Mouse (Mus musculus) forebrain, embryonic 15.5 days (tissue): ENCODE measurements around the gene Gm21750. TPM values are rescaled to one million over a fixed set of nuclear protein-coding genes. Genes with fewer than 3 reads are reported as not detected.
"Not testable (repeated sequence)": the region's sequence is repeated elsewhere in the genome, so short reads cannot be mapped to it uniquely, and the experiment has no call there.

Experiments
- ATAC-seq: fragments of 200-750 bp; cut with Nextera tagmentation; replicated peaks from 2 replicates; pipeline ENCODE4 v1.8.0; 2017; ENCODE audit warnings: mild to moderate bottlenecking, moderate TSS enrichment, moderate library complexity
- H3K27ac ChIP-seq: fragments of 300-500 bp; sonication (generic); replicated peaks from 2 replicates; pipeline ENCODE4 v1.5.1; 2015; ENCODE audit warnings: mild to moderate bottlenecking, inconsistent platforms
- H3K27me3 ChIP-seq: fragments of 300-500 bp; sonication (generic); 2 replicates; pipeline ENCODE4 v1.6.1; 2015; ENCODE audit warnings: inconsistent platforms
- H3K36me3 ChIP-seq: fragments of 300-500 bp; sonication (generic); 2 replicates; pipeline ENCODE4 v1.6.1; 2015; ENCODE audit warnings: mild to moderate bottlenecking, inconsistent platforms
- H3K4me1 ChIP-seq: fragments of 300-500 bp; sonication (generic); 2 replicates; pipeline ENCODE4 v1.6.1; 2015; ENCODE audit warnings: inconsistent platforms
- H3K4me2 ChIP-seq: fragments of 300-500 bp; sonication (generic); replicated peaks from 2 replicates; pipeline ENCODE4 v1.6.1; 2015; ENCODE audit warnings: mild to moderate bottlenecking, inconsistent platforms
- H3K4me3 ChIP-seq: fragments of 300-500 bp; sonication (generic); 2 replicates; pipeline ENCODE4 v1.5.1; 2015; ENCODE audit warnings: mild to moderate bottlenecking, inconsistent platforms
- H3K9ac ChIP-seq: fragments of 300-500 bp; sonication (generic); replicated peaks from 2 replicates; pipeline ENCODE4 v1.6.1; 2015; ENCODE audit warnings: mild to moderate bottlenecking, inconsistent platforms
- H3K9me3 ChIP-seq: fragments of 300-500 bp; sonication (generic); 2 replicates; pipeline ENCODE4 v1.6.1; 2016; ENCODE audit warnings: inconsistent platforms
- WGBS: fragments of 180-500 bp; shearing (Covaris S2); methylation state at CpG from one replicate; pipeline ENCODE4 v1.1.7; 2015; ENCODE audit warnings: mixed read lengths; 5-methylcytosine and 5-hydroxymethylcytosine counted together
- polyA plus RNA-seq: library from polyadenylated mRNA; unstranded; fragments of >200 nt; fragmentation: Nextera tagmentation; extraction: Ambion mirVana; gene quantifications from 2 replicates; pipeline ENCODE4 v1.2.1, GENCODE M21; 2015

Gene Gm21750
- not detected in 2 replicates for polyA plus RNA-seq

DNA sequence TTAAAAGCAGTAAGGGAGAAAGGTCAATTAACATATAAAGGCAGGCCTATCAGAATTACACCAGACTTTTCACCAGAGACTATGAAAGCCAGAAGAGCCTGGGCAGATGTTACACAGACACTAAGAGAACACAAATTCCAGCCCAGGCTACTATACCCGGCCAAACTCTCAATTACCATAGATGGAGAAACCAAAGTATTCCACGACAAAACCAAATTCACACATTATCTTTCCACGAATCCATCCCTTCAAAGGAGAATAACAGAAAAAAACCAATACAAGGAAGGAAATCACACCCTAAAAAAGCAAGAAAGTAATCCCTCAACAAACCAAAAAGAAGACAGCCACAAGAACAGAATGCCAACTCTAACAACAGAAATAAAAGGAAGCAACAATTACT, at the start of gene Gm21750:
TSS of gene Gm21750 (plus strand) at position 301 of the 400 bp plus-strand sequence.
- not testable (repeated sequence) for H3K36me3 ChIP-seq, H3K9ac ChIP-seq, H3K4me1 ChIP-seq, H3K9me3 ChIP-seq, H3K27ac ChIP-seq, H3K4me3 ChIP-seq, H3K4me2 ChIP-seq, H3K27me3 ChIP-seq, ATAC-seq
- WGBS, result 88% methylated on average over 3 of the region's 3 CpGs

DNA sequence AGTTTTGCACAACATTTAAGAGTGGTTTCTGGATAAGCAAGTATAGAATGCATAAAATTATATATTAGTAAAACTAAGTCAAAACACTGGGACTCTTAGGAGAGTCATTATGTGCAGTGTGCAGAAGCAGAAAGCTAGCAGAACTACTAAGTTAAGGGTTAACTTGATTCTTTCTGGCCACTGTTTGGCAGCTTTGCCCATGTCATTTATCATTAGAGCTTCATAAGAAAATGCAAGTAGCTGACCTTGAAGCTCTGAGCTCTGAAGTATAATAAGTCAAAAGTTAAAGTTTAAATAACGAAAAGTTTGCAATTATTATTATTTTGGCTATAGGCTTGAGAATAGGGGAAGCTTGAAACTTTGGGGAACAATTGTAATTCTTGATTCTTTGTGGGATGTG, 46.1 kb upstream of the Gm21750 start:
- WGBS, result 75% methylated on average over 1 of the region's 1 CpGs
- not testable (repeated sequence) for H3K4me2 ChIP-seq, H3K4me1 ChIP-seq, H3K27ac ChIP-seq, H3K27me3 ChIP-seq, H3K36me3 ChIP-seq, H3K9ac ChIP-seq, H3K9me3 ChIP-seq, ATAC-seq, H3K4me3 ChIP-seq

DNA sequence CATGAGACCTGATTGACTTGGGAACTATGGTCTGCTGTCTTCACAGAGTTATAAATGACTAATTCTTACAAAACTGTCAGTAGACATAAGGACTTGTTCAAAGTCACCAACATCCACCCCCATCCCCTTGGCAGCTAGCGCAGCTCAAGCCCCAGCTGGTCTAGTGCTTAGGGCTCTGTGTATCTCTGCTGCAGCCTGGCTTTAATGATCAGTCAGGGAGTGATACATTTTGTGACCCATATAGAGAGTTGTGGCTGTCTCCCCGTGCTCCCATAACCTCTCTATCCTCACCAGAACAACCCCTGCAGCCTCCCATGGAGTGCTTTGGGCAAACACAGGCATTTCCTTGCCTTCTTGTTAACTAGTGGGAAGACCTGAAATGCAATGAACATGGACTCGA, 40.1 kb upstream of the Gm21750 start:
- WGBS, result 88% methylated on average over 3 of the region's 3 CpGs
- Histone ChIP-seq H3K27me3 (no peaks in the 10 kb centered on the region), H3K27ac (no peak overlapping the region), H3K4me2 (no peak overlapping the region), H3K4me3 (no peak overlapping the region), H3K9me3 (peaks cover 8% of the 10 kb centered on the region), H3K36me3 (no peaks in the 10 kb centered on the region), H3K9ac (no peak overlapping the region), H3K4me1 (no peaks in the 10 kb centered on the region)
- no peak for ATAC-seq

DNA sequence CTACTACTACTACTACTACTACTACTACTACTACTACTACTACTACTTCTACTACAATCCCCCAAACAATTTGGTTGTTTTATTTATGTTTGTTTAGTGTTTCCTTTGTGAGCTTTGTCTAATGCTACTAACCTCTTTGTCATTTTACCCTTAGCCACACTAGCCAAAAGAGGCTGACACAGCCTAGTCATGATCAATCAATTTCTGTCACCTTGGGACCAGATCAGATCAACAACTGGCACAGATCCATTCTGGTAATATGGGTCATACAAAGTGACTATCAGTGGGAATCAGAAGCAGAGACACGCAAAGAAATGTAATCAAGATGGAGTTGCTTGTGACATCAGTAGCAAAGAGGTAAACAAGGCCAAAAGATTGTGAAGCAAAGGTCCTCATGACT, 38.0 kb upstream of the Gm21750 start:
- H3K4me3 ChIP-seq, result no peak overlapping the region
- no peaks in the 10 kb centered on the region for H3K27me3 ChIP-seq
- no peak overlapping the region for H3K27ac ChIP-seq
- no peak overlapping the region for H3K4me2 ChIP-seq
- peaks cover 8% of the 10 kb centered on the region for H3K9me3 ChIP-seq
- no peaks in the 10 kb centered on the region for H3K36me3 ChIP-seq
- H3K9ac ChIP-seq, result no peak overlapping the region
- WGBS, result 91% methylated on average over 1 of the region's 1 CpGs
- ATAC-seq, result no peak
- H3K4me1 ChIP-seq, result no peaks in the 10 kb centered on the region

DNA sequence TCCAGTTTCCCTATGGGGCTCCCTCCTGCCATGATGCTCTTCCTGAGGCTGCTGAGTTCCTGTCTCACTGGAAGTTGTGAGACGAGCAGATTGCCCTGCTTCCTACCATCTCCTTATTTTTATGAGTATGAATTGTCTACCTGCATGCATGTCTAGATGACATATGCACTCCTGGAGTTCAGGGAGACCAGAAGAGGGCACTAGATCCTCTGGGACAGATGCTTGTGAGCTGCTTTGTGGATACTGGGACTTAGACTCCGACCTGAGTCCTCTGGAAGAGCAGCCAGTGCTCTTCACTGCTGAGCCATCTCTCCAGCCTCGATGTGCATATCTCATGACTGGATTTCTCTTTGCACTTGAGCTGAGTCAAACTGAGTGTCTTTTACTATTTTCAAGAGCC, 35.6 kb upstream of the Gm21750 start:
- no peak overlapping the region for H3K27ac ChIP-seq
- no peaks in the 10 kb centered on the region for H3K27me3 ChIP-seq
- H3K4me3 ChIP-seq, result no peak overlapping the region
- H3K4me1 ChIP-seq, result no peaks in the 10 kb centered on the region
- H3K9me3 ChIP-seq, result no peaks in the 10 kb centered on the region
- H3K9ac ChIP-seq, result no peak overlapping the region
- WGBS, result 61% methylated on average over 3 of the region's 3 CpGs
- H3K36me3 ChIP-seq, result no peaks in the 10 kb centered on the region
- no peak for ATAC-seq
- H3K4me2 ChIP-seq, result no peak overlapping the region

DNA sequence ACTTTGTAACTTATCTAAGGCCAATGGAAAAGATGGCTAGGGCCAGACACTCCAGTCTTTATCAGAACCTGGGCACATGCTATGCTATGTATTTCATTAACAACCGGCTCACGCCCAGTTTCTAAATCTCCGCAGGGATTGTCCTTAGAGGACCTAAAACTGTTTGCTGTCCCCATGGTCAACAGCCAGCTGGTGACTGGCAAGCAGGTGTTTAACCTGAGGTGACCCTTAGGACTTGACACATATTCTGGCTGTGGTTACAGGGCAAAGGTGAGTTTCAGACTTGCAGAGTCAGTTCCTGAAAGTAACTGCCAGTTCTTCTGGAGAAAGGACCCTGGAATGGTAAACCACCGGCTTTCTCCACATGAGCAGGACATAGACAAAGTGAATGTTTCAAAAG, 29.5 kb upstream of the Gm21750 start:
- H3K4me1 ChIP-seq, result 0 out of 2 replicates have a peak, but pooled peaks cover 4% of the 10 kb centered on the region
- H3K36me3 ChIP-seq, result no peaks in the 10 kb centered on the region
- no peak overlapping the region for H3K4me2 ChIP-seq
- ATAC-seq, result no peak
- no peak overlapping the region for H3K27ac ChIP-seq
- H3K4me3 ChIP-seq, result no peak overlapping the region
- 89% methylated on average over 4 of the region's 4 CpGs for WGBS
- H3K27me3 ChIP-seq, result no peaks in the 10 kb centered on the region
- H3K9me3 ChIP-seq, result no peaks in the 10 kb centered on the region
- no peak overlapping the region for H3K9ac ChIP-seq

DNA sequence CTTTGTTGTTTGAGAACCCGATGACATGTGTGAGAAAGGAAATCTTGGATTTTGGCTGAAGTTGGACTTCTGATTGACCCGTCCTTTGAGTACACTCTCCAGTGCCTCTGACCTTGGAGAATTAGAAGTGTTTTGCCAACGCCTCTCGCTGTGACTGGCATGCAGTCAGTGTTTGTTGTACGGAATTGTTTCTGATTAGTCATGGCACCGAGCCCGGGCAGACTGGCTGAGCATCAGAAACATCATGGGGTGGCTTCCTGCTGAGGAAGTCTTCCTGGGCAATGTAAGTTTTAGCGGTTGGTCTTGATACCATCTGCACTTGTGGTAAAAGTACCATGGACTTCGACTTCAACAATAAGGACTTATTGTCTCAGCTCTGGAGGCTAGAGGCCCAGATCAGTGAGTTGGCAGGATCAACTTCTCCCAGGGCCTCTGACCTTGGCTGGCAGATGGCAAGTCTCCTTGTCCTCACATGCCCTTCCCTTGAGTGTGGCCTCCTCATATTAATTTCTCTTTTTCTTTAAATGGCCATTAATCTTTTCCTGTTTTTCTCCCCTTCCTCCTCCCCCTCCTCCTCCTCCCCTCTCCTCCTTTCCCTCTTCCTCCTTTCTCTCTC, 28.3 kb upstream of the Gm21750 start:
- H3K9ac ChIP-seq, result no peak overlapping the region
- 53% methylated on average over 9 of the region's 9 CpGs for WGBS
- 0 out of 2 replicates have a peak, but pooled peaks cover 4% of the 10 kb centered on the region for H3K4me1 ChIP-seq
- no peaks in the 10 kb centered on the region for H3K36me3 ChIP-seq
- H3K4me2 ChIP-seq, result no peak overlapping the region
- H3K27ac ChIP-seq, result no peak overlapping the region
- ATAC-seq, result peak; percentile 71
- no peak overlapping the region for H3K4me3 ChIP-seq
- no peaks in the 10 kb centered on the region for H3K9me3 ChIP-seq
- no peaks in the 10 kb centered on the region for H3K27me3 ChIP-seq

DNA sequence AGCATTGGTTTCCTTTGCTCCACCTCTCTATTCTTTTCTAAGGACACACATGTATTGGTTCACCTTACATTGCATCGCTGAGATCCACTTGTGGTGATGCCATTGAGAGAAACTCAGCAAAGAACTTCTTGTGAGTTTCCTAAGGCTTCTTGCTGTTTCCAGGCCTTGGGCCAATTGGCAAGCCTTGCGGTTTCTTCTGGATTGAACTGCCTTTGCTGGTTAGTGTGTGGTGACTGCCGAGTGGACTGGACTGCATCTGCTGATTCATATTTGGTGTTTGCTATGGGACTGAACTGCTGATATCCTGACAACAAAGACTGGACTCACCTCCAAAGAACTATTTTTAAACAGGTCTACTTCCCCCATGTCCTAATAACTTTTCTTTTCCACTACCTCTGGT, 26.7 kb upstream of the Gm21750 start:
- H3K36me3 ChIP-seq, result no peaks in the 10 kb centered on the region
- ATAC-seq, result no peak
- H3K27ac ChIP-seq, result no peak overlapping the region
- H3K9me3 ChIP-seq, result no peaks in the 10 kb centered on the region
- no peak overlapping the region for H3K4me3 ChIP-seq
- no peaks in the 10 kb centered on the region for H3K27me3 ChIP-seq
- H3K4me1 ChIP-seq, result 0 out of 2 replicates have a peak, but pooled peaks cover 4% of the 10 kb centered on the region
- no peak overlapping the region for H3K9ac ChIP-seq
- WGBS, result 89% methylated on average over 3 of the region's 3 CpGs
- no peak overlapping the region for H3K4me2 ChIP-seq

DNA sequence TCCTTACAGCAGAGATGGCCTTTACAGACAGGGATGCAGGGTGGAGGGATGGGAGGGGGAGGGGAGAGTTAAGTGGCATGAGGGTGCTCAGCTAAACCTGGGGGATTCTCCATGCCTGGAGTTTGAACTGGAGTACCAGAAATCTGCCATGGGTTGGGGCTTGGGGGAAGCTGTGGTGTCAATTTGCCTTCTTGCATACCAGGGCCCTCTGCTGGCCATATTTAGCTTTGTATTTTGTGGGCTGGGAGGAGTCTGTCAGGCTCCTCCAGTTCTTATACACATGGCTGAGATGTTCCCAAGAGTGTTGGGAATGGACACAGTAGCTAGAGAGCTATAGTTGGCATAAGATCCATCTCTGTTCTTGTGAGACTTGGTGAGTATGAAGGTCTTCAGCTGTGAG, 23.6 kb upstream of the Gm21750 start:
- Histone ChIP-seq H3K27ac (no peak overlapping the region), H3K4me2 (no peak overlapping the region), H3K27me3 (no peaks in the 10 kb centered on the region), H3K4me1 (0 out of 2 replicates have a peak, but pooled peaks cover 2% of the 10 kb centered on the region), H3K36me3 (no peaks in the 10 kb centered on the region), H3K4me3 (no peak overlapping the region), H3K9ac (no peak overlapping the region), H3K9me3 (no peaks in the 10 kb centered on the region)
- no peak for ATAC-seq

DNA sequence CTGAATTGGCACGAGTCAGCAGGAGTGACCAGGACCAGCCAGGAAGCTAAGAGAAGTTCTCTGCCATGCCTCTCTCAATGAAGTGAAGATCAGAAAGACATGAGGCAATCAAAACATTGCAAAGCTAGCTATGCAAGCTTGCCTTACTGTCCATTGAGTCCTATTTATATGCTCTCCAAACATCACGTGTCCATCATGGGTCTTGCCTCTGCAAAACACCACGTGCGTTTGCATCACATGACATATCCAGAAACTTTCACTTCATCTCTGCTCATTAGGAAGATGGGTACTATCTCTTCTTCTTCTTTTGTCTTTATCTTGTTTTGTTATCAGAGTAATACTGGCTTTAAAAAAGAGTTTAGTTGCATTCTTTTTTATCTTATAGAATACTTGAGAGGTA, 10.8 kb upstream of the Gm21750 start:
- Histone ChIP-seq H3K9ac (no peak overlapping the region), H3K9me3 (no peaks in the 10 kb centered on the region), H3K36me3 (no peaks in the 10 kb centered on the region), H3K27me3 (no peaks in the 10 kb centered on the region), H3K4me1 (no peaks in the 10 kb centered on the region), H3K4me3 (no peak overlapping the region), H3K27ac (no peak overlapping the region), H3K4me2 (no peak overlapping the region)
- no peak for ATAC-seq
- 88% methylated on average over 4 of the region's 4 CpGs for WGBS

DNA sequence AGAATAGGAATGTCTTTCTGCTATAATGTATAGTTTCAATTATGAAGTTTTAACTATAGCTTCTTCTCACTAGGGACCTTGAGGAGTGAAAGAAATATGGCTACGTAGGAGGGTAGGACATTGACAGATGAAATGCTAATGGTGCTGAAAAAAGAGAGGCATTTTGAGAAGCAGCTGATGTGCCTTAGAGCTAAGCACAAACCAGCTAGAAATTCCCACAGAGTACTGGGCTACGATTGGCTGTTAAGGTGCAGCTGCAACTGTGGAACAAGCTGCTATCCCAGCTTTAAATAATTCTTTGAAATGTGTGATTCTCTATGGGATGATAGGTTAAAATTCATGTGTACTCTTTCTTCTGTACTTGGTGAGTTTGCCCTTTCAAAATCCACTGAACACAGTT, 9.1 kb downstream of the Gm21750 start:
- Histone ChIP-seq H3K27ac (no peak overlapping the region), H3K4me3 (no peak overlapping the region), H3K27me3 (no peaks in the 10 kb centered on the region), H3K4me1 (no peaks in the 10 kb centered on the region), H3K9me3 (no peaks in the 10 kb centered on the region), H3K4me2 (no peak overlapping the region), H3K9ac (no peak overlapping the region), H3K36me3 (no peaks in the 10 kb centered on the region)
- WGBS, result 82% methylated on average over 2 of the region's 2 CpGs
- ATAC-seq, result no peak

DNA sequence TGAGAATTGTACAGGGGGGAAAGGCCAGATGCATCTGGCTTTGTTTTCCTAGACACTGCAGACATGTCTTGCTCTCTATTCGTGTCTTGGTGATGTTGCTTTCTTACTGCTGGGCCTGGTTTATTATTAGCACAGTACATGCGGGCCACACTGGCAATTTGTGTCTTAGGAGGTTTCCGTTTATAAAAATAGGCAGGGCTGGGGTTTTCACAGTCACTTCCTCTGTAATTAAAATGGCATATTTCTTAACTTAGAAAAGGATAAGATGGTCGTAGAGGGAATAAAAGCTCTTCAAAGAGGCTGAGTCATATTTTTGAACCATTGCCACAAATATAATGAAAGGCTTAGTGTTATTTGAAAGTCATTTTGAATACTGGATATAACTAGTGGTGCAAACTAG, 26.7 kb downstream of the Gm21750 start:
- Histone ChIP-seq H3K27ac (no peak overlapping the region), H3K4me3 (no peak overlapping the region), H3K27me3 (no peaks in the 10 kb centered on the region), H3K4me1 (no peaks in the 10 kb centered on the region), H3K9me3 (0 out of 2 replicates have a peak, but pooled peaks cover 3% of the 10 kb centered on the region), H3K36me3 (no peaks in the 10 kb centered on the region), H3K4me2 (no peak overlapping the region), H3K9ac (no peak overlapping the region)
- WGBS, result 66% methylated on average over 4 of the region's 4 CpGs
- no peak for ATAC-seq

DNA sequence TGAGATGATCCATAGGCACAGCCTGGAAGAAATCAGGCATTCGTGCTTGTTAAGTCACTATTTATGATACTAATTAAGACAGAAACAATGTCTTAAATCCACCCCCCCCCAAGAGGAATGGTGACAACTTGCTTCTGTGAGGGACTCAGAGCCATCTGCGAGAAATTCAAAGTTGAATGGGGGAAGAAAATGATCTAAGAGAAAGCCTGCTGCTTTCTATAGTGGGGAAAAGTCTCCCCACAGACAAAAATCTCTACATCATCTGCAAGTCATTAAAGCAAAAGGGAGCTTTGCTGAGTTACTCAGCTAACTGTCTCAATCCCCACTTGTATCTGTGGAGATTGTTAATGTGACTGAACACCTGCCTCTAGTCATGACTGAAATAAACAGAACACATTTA, 27.4 kb downstream of the Gm21750 start:
- H3K4me3 ChIP-seq, result no peak overlapping the region

More for the DNA sequence above, 27.4 kb downstream of the Gm21750 start:
- Histone ChIP-seq H3K4me2 (no peak overlapping the region), H3K9ac (no peak overlapping the region), H3K27ac (no peak overlapping the region), H3K36me3 (no peaks in the 10 kb centered on the region), H3K9me3 (0 out of 2 replicates have a peak, but pooled peaks cover 3% of the 10 kb centered on the region), H3K27me3 (no peaks in the 10 kb centered on the region), H3K4me1 (no peaks in the 10 kb centered on the region)
- 62% methylated on average over 2 of the region's 2 CpGs for WGBS
- ATAC-seq, result no peak
